Mouse (Mus musculus) hindbrain, embryonic 12.5 days (tissue): ENCODE data around the gene Acp7. TPM values are rescaled to one million over a fixed set of nuclear protein-coding genes. Genes with fewer than 3 reads are reported as not detected.

Source experiments
- ATAC-seq: fragments of 200-750 bp; cut with Nextera tagmentation; 2 replicates; pipeline ENCODE4 v1.8.0; 2017; ENCODE audit warnings: moderate TSS enrichment; ENCODE audit not compliant: low FRiP score
- H3K27ac ChIP-seq: fragments of 300-500 bp; sonication (generic); 2 replicates; pipeline ENCODE4 v1.5.1; 2016; ENCODE audit warnings: mild to moderate bottlenecking
- H3K27me3 ChIP-seq: fragments of 300-500 bp; sonication (generic); 2 replicates; pipeline ENCODE4 v1.6.1; 2016; ENCODE audit warnings: mild to moderate bottlenecking
- H3K36me3 ChIP-seq: fragments of 300-500 bp; sonication (generic); 2 replicates; pipeline ENCODE4 v1.6.1; 2016; ENCODE audit warnings: mild to moderate bottlenecking
- H3K4me1 ChIP-seq: fragments of 300-500 bp; sonication (generic); 2 replicates; pipeline ENCODE4 v1.6.1; 2016
- H3K4me2 ChIP-seq: fragments of 300-500 bp; sonication (generic); replicated peaks from 2 replicates; pipeline ENCODE4 v1.6.1; 2016; ENCODE audit warnings: mild to moderate bottlenecking
- H3K4me3 ChIP-seq: fragments of 300-500 bp; sonication (generic); 2 replicates; pipeline ENCODE4 v1.5.1; 2016; ENCODE audit warnings: mild to moderate bottlenecking
- H3K9ac ChIP-seq: fragments of 300-500 bp; sonication (generic); 2 replicates; pipeline ENCODE4 v1.6.1; 2016; ENCODE audit warnings: mild to moderate bottlenecking, moderate library complexity
- H3K9me3 ChIP-seq: fragments of 300-500 bp; sonication (generic); replicated peaks from 2 replicates; pipeline ENCODE4 v1.6.1; 2016; ENCODE audit warnings: mild to moderate bottlenecking
- WGBS: fragments of 180-500 bp; shearing (Covaris S2); methylation state at CpG from one replicate; pipeline ENCODE4 v1.1.7; 2016; 5-methylcytosine and 5-hydroxymethylcytosine counted together
- polyA plus RNA-seq: library from polyadenylated mRNA; unstranded; fragments of >200 nt; fragmentation: Nextera tagmentation; extraction: Ambion mirVana; gene quantifications from 2 replicates; pipeline ENCODE4 v1.2.1, GENCODE M21; 2016

Gene Acp7
- polyA plus RNA-seq, 1 experiment from 2014 or later: not detected

DNA sequence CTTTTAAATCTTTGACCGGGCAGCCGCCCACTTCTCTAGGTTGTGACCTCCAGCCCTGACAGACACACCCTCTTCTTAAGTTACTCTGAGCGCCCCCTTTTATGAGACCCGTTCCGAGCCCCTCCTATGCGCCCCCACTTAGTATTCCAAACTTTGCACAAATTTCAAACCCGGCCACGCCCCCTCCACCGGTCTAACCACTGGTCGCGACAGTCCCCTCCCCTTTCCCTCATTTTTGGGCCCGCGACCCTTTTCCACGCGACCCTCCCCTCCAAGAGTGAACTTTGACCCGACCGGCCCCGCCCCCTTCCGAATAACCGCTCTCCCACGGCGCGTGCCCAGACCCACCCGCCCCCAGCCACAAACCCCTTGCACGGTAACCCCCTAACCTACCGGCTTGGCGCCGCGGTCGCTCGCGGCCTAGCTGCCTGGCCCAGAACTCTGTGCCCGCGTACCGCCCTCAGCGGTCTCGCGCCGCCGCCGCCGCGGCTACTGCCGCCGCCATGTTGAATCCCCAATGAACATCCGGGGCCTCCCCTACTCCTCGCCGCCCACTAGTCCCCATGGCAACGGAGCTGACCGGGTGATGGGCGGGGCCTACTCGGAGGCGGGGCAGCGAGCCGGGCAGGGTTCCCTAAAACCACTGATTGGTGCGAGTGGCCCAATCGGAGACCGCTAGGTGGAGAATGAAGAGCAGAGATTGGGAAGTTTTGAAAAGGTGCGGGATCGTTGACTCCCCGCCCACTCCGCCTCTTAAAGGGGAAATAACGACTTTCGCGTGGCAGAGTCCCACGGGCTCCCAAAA is 33.3 kb downstream of the Acp7 start, which contains the start of the genes Samd4b and Pak4:
Samd4b (minus strand) TSS at position 503 of the 805 bp plus-strand sequence.
Pak4 (minus strand) TSS at position 544 of the 805 bp plus-strand sequence.
- peaks cover 44% of the 10 kb centered on the region for H3K4me1 ChIP-seq
- peak within 1 kb of the TSS; percentile 86 for H3K27ac ChIP-seq
- H3K9ac ChIP-seq: peak within 1 kb of the TSS; percentile 76
- peak; percentile 94 for ATAC-seq
- H3K27me3 ChIP-seq: no peaks in the 10 kb centered on the region
- 0 out of 2 replicates have a peak, but pooled peaks cover 7% of the 10 kb centered on the region for H3K36me3 ChIP-seq
- H3K4me3 ChIP-seq: peak within 1 kb of the TSS; percentile 65
- under 1% methylated on average over 66 of the region's 66 CpGs for WGBS
- H3K4me2 ChIP-seq: peak within 1 kb of the TSS; percentile 79
- no peaks in the 10 kb centered on the region for H3K9me3 ChIP-seq

DNA sequence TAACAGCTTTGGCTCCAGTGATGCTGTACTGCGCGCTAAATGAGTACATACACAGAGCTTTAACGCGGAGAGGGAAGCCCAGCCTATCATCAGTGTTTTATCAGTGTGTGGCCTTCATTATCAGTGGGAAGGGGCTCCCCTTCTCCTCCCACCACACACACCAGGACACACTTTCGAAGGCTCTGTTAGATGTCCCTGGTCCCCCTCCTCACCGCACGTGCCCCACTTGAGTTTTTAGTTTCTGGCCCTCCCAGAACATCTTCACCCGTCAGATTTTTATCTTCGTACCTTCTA is 33.9 kb downstream of the Acp7 start:
- Histone ChIP-seq H3K9me3 (no peaks in the 10 kb centered on the region), H3K27me3 (no peaks in the 10 kb centered on the region), H3K4me1 (peaks cover 51% of the 10 kb centered on the region), H3K4me3 (peak overlapping the region; percentile 65), H3K9ac (peak overlapping the region; percentile 76), H3K4me2 (peak overlapping the region; percentile 79), H3K36me3 (0 out of 2 replicates have a peak, but pooled peaks cover 7% of the 10 kb centered on the region), H3K27ac (peak overlapping the region; percentile 86)
- 8% methylated on average over 9 of the region's 9 CpGs for WGBS
- peak; percentile 12 for ATAC-seq

DNA sequence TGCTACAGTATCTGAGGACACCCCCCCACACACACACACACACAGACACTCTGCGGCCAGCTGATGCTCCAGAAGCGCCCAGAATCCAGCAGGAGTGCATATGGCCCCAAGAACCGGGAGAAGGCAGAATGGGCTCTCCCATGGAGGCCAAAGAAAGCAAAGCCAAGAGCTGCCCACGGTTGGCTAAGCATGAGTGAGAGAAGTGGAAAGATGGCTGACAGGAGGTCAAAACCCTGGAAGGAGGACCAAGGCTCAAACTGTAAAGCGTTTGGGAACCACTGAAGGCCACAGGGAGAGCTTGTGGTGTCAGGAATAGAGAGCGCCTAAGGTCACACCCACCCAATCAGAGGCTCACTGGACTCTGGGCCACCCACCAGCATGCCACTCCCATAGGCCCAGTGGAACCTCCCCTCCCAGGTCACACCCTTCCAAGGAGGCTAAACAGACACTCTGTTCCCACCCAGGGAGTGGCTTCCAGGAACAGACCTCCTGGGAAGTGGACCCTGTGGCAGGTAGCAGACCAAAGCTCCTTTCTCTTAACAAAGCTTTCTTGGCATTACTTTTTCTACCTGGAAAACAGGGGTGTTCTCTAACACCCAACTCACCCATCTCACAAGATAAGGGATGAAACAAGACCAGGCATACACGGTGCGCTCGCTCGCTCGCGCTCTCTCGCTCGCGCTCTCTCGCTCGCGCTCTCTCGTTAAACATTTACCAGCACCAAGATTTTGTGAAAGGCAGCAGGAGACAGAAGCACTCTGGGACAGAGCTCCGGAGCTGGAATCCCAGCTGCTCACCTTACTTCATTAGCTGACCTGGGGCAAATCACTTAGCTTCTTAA is 34.5 kb downstream of the Acp7 start:
- Histone ChIP-seq H3K4me1 (peaks cover 50% of the 10 kb centered on the region), H3K9me3 (no peaks in the 10 kb centered on the region), H3K27ac (peak overlapping the region; percentile 86), H3K9ac (peak overlapping the region; percentile 76), H3K4me2 (peak overlapping the region; percentile 79), H3K4me3 (peak overlapping the region; percentile 65), H3K36me3 (0 out of 2 replicates have a peak, but pooled peaks cover 7% of the 10 kb centered on the region), H3K27me3 (no peaks in the 10 kb centered on the region)
- no peak for ATAC-seq
- 33% methylated on average over 20 of the region's 20 CpGs for WGBS

DNA sequence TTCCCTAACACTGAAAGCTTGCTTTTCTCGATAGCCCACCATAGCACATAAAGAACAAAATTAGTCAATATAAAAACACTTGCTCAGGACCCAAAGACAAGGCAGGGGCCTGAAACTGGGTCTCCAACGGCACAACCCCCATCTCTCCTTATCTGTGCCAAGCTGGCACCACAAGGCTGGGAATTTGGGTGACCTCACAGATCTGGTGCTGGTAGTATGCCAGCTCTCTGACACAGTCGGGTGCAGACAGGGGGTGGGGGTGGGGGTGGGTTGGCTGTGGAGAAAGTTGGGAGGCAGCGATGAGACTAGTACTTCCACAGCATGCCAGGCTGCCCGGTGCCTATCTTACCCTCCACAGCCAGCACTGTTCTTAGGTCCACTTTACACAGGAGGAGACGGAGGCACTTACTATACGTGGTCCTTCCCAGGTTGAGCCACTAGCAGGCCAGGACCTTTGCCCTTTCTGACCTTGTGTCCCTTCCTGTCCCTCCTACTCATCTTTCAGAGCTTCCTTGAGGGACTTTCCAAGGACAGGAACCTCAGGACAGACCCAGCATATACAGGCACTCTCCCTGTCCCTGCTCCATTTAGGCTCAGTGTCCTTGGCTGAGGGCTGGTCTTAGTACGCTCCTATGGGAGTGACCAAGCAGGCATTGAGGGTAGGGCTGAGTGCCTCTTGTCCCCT is 35.2 kb downstream of the Acp7 start:
- H3K36me3 ChIP-seq: 0 out of 2 replicates have a peak, but pooled peaks cover 7% of the 10 kb centered on the region
- no peaks in the 10 kb centered on the region for H3K27me3 ChIP-seq
- no peaks in the 10 kb centered on the region for H3K9me3 ChIP-seq
- WGBS: 74% methylated on average over 8 of the region's 8 CpGs
- no peak overlapping the region for H3K27ac ChIP-seq
- peak overlapping the region; percentile 79 for H3K4me2 ChIP-seq
- peak overlapping the region; percentile 76 for H3K9ac ChIP-seq
- peaks cover 47% of the 10 kb centered on the region for H3K4me1 ChIP-seq
- ATAC-seq: no peak
- H3K4me3 ChIP-seq: 0 out of 2 replicates have a peak overlapping the region, but pooled peaks have one; percentile 65

DNA sequence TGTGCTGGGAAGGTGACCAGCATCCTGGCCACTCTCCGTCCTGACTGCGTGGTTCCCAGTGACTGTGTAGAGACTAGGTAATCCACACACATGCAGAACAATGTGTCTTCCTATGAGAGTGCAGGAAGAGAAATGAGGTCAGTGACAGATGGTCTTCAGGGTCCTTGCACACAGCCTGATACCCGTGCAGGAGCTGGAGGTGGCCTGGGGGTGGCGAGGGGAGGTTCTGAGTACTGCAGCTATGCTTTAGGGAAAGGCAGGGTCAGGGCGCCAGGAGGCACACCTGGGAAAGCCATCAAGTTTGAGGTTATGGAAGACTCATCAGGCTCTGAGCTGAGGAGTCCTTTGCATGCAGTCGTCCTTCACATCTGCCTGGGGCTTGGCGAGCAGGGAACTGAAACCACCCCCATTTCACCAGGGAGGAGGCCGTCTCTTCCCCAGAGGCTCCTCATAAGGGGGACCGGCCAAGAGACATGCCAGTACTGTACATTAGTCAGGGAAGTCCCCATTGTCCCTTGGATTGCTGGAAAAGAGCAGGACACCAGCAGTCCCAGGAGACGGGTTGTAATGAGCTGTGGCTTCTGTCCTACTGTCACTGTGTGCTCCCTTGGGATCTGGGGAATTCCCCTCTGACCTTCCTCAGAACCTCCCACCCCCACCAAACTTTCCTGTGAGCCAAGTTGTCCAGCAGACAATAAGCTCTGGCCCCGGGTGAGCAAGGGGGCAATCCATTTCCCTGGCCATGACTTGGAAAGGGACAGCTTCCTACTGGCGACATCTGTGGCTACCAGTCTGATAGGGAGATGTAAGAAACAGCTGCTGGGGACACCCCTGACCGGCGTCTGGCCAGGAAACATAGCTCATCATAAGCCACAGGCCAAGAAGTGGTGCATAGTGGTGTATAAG is 37.7 kb downstream of the Acp7 start:
- H3K4me1 ChIP-seq: peaks cover 51% of the 10 kb centered on the region
- H3K27ac ChIP-seq: no peak overlapping the region; the same call in 1 of the 2 replicates
- no peak for ATAC-seq

DNA sequence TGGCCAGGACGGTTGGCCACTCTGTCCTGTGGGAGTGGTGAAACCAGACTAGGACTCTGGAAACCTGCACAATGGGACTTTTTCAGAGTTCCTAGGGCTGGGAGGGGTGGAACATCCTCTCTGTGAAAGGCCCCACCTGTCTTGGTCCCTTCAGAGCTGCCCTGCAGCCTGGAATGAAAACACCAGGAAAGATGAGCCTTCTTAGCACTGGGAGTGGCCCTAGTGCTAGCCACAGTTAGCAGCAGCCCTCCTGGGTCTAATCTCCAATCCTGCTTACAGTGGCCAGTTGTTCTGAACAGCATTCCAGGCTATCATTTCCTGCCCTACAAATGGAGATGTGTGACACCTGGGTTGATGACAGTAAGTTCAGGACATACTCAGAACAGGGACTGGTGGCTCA is 39.3 kb downstream of the Acp7 start:
- no peak overlapping the region for H3K9ac ChIP-seq
- no peak overlapping the region for H3K4me2 ChIP-seq
- no peak overlapping the region for H3K27ac ChIP-seq
- H3K36me3 ChIP-seq: 0 out of 2 replicates have a peak, but pooled peaks cover 7% of the 10 kb centered on the region
- ATAC-seq: no peak
- H3K27me3 ChIP-seq: no peaks in the 10 kb centered on the region
- H3K4me1 ChIP-seq: peaks cover 60% of the 10 kb centered on the region
- H3K9me3 ChIP-seq: no peaks in the 10 kb centered on the region
- H3K4me3 ChIP-seq: no peak overlapping the region
- 69% methylated on average over 1 of the region's 1 CpGs for WGBS

More for the DNA sequence above, 37.7 kb downstream of the Acp7 start:
- Histone ChIP-seq H3K9ac (0 out of 2 replicates have a peak overlapping the region, but pooled peaks have one; percentile 19), H3K4me3 (no peak overlapping the region), H3K9me3 (no peaks in the 10 kb centered on the region), H3K4me2 (no peak overlapping the region), H3K36me3 (0 out of 2 replicates have a peak, but pooled peaks cover 7% of the 10 kb centered on the region), H3K27me3 (no peaks in the 10 kb centered on the region)
- WGBS: 46% methylated on average over 14 of the region's 14 CpGs

DNA sequence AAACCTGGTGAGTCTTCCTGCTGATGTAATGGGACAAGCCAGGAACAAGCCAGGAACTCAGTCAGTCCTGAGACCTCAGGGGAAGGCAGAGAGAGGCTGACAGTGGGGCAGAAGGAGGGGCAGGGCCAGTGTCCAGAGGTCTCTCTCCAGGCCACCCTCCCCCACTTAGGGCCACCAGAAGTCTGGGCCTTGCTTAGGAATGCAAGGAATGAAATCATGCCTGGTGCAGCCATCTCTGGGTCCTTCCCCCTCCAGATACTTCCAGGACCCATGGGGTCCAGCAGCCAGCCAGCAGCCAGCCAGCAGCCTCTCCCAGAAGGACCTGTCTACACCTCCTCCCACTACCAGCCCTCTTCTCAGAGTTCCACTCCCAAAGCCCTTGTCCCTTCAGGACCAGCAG is 43.5 kb downstream of the Acp7 start:
- Histone ChIP-seq H3K36me3 (no peaks in the 10 kb centered on the region), H3K9me3 (no peaks in the 10 kb centered on the region), H3K27me3 (no peaks in the 10 kb centered on the region), H3K27ac (no peak overlapping the region), H3K4me3 (no peak overlapping the region), H3K9ac (0 out of 2 replicates have a peak overlapping the region, but pooled peaks have one; percentile 0), H3K4me2 (no peak overlapping the region), H3K4me1 (peaks cover 43% of the 10 kb centered on the region)
- no peak for ATAC-seq

DNA sequence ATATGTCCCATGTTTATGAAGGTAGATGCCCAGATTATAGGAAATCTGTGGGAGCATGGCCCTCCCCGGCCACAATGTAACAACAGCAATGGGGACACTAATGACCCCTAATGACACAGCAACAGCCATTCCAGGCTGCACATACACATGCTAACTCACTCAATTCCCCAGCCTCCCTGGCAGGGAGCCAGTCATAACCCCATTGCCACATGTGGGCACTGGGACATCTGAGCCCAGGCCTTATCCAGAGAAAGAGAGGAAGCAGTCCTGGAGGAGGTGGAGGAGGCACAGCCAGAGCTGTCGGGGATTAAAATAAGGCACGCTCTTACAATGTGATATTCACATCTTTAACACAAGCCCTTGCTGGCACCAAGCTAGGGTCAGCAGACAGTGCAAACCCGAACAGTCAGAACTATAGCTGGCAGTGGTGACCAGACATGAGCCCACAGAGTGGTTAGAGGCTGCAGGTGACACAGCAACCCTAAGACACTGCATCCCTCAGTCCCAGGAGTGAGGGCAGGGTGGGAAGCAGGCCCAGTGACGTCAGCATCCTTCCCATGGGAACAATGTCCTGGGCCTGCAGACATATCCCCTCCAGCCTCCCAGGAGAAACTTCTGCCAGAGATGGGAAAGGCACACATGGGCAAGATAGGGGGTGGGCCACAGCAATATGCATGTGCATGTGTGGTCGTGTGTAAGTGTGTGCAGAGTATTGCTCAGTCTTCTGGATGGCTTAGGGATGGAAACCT is 44.3 kb downstream of the Acp7 start:
- Histone ChIP-seq H3K4me3 (no peak overlapping the region), H3K27ac (no peak overlapping the region; the same call in 1 of the 2 replicates), H3K36me3 (no peaks in the 10 kb centered on the region), H3K4me2 (no peak overlapping the region), H3K9ac (peak overlapping the region; percentile 23; the same call in 1 of the 2 replicates), H3K4me1 (peaks cover 38% of the 10 kb centered on the region), H3K9me3 (no peaks in the 10 kb centered on the region), H3K27me3 (no peaks in the 10 kb centered on the region)
- 65% methylated on average over 6 of the region's 6 CpGs for WGBS
- no peak for ATAC-seq

DNA sequence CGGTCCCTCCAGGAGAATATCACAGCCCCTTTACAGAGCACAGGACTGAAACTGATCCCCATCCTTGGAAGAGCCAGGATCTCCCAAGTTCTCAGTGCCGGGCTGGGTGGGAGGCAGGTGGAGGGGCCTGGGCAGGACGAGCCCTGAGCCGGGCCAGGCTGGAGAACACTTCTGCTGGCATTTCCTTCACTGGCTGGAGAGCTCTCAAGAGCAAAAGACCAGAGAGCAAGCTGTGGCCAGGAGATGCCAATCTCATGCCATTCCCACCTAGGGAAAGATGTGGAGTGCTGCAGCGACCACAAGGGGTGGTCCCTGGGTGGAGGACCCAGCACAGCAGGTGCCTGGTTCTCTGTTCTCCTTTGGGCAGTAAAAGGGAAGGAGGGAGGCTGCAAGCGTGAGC is 46.1 kb downstream of the Acp7 start:
- peak overlapping the region; percentile 29 for H3K9ac ChIP-seq
- no peak for ATAC-seq
- no peaks in the 10 kb centered on the region for H3K36me3 ChIP-seq
- H3K4me3 ChIP-seq: no peak overlapping the region
- H3K27me3 ChIP-seq: no peaks in the 10 kb centered on the region
- H3K27ac ChIP-seq: no peak overlapping the region
- no peaks in the 10 kb centered on the region for H3K9me3 ChIP-seq
- WGBS: 80% methylated on average over 6 of the region's 6 CpGs
- H3K4me2 ChIP-seq: no peak overlapping the region
- H3K4me1 ChIP-seq: peaks cover 38% of the 10 kb centered on the region

DNA sequence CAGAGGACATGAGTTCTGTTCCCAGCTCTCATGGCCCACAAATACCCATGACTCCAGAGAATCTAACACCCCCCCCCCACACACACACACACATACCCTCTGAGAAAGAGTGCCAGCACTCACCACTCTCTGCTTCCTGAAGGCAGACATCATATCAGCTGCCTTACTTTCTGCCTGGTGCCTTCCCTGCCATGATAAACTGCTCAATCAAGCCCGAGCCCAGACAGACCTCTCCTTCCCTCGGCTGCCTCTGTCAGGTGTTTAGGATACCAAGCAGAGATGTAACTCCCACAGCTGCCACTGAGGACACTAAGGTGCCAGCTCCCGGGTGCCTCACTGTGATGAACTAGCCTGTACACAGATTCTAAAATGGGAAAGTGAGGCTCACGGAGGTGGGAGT is 46.7 kb downstream of the Acp7 start:
- no peak overlapping the region for H3K4me2 ChIP-seq
- no peaks in the 10 kb centered on the region for H3K9me3 ChIP-seq
- H3K9ac ChIP-seq: peak overlapping the region; percentile 2; the same call in 1 of the 2 replicates
- H3K36me3 ChIP-seq: no peaks in the 10 kb centered on the region
- ATAC-seq: no peak
- H3K4me1 ChIP-seq: peaks cover 42% of the 10 kb centered on the region
- WGBS: 88% methylated on average over 4 of the region's 4 CpGs
- no peak overlapping the region for H3K4me3 ChIP-seq
- no peak overlapping the region for H3K27ac ChIP-seq
- no peaks in the 10 kb centered on the region for H3K27me3 ChIP-seq
